Mouse (Mus musculus) forebrain, embryonic 13.5 days (tissue): Measurements from ENCODE around the gene Rcl1. TPM values are rescaled to one million over a fixed set of nuclear protein-coding genes. Genes with fewer than 3 reads are reported as not detected.

Experiments
- ATAC-seq: fragments of 200-750 bp; cut with Nextera tagmentation; 2 replicates; pipeline ENCODE4 v1.8.0; 2017
- H3K27ac ChIP-seq: fragments of 300-500 bp; sonication (generic); 2 replicates; pipeline ENCODE4 v1.5.1; 2015; ENCODE audit warnings: inconsistent platforms, mild to moderate bottlenecking, moderate library complexity
- H3K27me3 ChIP-seq: fragments of 300-500 bp; sonication (generic); 2 replicates; pipeline ENCODE4 v1.6.1; 2015; ENCODE audit warnings: mild to moderate bottlenecking, inconsistent platforms
- H3K36me3 ChIP-seq: fragments of 300-500 bp; sonication (generic); 2 replicates; pipeline ENCODE4 v1.6.1; 2015; ENCODE audit warnings: mild to moderate bottlenecking, inconsistent platforms; ENCODE audit not compliant: poor library complexity, severe bottlenecking
- H3K4me1 ChIP-seq: fragments of 300-500 bp; sonication (generic); 2 replicates; pipeline ENCODE4 v1.6.1; 2015; ENCODE audit warnings: inconsistent platforms
- H3K4me2 ChIP-seq: fragments of 300-500 bp; sonication (generic); 2 replicates; pipeline ENCODE4 v1.6.1; 2015; ENCODE audit warnings: inconsistent platforms, mild to moderate bottlenecking, moderate library complexity
- H3K4me3 ChIP-seq: fragments of 300-500 bp; sonication (generic); 2 replicates; pipeline ENCODE4 v1.5.1; 2015; ENCODE audit warnings: mild to moderate bottlenecking, inconsistent platforms
- H3K9ac ChIP-seq: fragments of 300-500 bp; sonication (generic); 2 replicates; pipeline ENCODE4 v1.6.1; 2015; ENCODE audit warnings: mild to moderate bottlenecking, inconsistent platforms
- H3K9me3 ChIP-seq: fragments of 300-500 bp; sonication (generic); replicated peaks from 2 replicates; pipeline ENCODE4 v1.6.1; 2016; ENCODE audit warnings: inconsistent platforms
- WGBS: fragments of 180-500 bp; shearing (Covaris S2); methylation state at CpG from one replicate; pipeline ENCODE4 v1.1.7; 2015; 5-methylcytosine and 5-hydroxymethylcytosine counted together
- polyA plus RNA-seq: library from polyadenylated mRNA; unstranded; fragments of >200 nt; fragmentation: Nextera tagmentation; extraction: Ambion mirVana; gene quantifications from 2 replicates; pipeline ENCODE4 v1.2.1, GENCODE M21; 2015

Gene Rcl1
- polyA plus RNA-seq, 1 experiment from 2014 or later = 37.7 TPM

DNA sequence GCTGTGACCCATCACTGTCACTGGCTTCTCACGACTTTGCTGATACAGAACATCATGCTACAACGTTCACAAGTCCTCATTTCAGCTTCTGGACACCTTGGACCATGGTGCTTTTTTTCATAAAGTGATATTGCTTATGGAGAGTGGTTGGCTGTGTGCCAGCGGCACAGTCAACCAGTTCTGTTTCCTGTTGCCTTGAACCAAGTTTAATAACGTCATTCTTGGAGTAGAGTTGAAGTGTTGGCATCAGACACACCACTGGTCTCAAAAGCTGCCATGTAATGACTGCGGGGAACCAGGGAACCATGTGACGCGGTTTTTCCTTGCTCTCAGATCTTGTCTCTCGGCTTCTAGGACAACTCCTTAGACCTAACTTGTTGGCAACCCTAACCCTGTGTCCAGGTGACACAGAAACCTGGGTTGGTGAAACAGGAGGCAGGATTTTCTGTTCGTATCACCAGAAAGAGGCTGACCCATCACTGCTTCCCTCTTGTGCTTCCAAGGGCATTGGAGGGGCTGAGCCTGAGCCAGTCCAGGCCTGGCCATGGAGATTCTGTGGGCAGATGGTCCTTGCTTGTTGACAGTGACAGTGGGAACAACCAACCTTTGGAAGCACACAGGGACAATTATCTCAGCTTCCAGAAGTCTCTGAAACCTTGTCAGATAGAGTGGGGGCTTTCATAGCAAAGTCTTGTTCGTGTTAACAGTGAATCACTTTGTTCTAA, 37.5 kb downstream of the Rcl1 start:
- Histone ChIP-seq H3K27ac (no peak overlapping the region), H3K4me2 (no peak overlapping the region)
- 94% methylated on average over 10 of the region's 10 CpGs for WGBS

DNA sequence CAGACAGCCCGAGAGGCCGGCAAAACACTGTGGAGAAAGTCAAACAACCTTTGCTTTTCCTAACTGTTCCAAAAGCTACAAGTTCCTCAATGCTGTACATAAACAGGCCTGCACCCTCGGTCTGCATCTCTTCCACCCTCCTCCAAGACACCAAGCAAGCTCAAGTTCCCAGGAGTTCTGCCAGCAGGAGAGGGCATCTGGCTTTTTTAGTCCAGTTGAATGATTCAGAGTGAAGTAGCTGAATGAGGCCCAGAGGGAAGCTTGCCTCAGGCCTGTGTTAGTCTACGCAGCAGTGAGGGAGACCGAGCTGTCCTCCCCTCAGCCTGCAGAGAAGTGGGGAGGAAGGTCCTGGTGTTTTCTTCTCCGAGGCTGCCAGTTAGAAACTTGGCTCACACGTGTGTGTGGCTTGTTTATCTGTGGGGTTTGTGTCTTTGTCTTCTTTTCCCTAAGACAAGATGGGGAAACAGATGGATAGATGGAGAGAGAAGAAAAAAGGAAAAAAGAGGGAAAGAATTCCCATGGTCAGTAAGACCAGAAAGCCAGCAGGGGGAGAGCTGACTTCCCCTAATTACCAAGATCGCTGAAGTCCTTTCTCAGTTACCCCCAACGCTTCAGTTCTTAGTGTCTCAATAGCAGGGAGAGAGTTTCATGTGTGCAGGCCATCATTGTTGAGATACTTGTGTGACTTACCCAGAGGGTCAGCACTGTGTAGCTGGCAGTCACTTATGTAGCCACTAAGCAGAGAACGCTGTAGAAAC, 38.7 kb downstream of the Rcl1 start:
- Histone ChIP-seq H3K27ac (no peak overlapping the region), H3K4me1 (no peaks in the 10 kb centered on the region), H3K9me3 (no peaks in the 10 kb centered on the region), H3K4me2 (no peak overlapping the region), H3K9ac (no peak overlapping the region), H3K27me3 (no peaks in the 10 kb centered on the region), H3K4me3 (no peak overlapping the region), H3K36me3 (peaks cover 39% of the 10 kb centered on the region)
- ATAC-seq = no peak
- 79% methylated on average over 10 of the region's 10 CpGs for WGBS

More for the DNA sequence above, 37.5 kb downstream of the Rcl1 start:
- H3K27me3 ChIP-seq = no peaks in the 10 kb centered on the region
- H3K4me3 ChIP-seq = no peak overlapping the region
- no peak overlapping the region for H3K9ac ChIP-seq
- H3K9me3 ChIP-seq = no peaks in the 10 kb centered on the region
- H3K4me1 ChIP-seq = no peaks in the 10 kb centered on the region
- no peak for ATAC-seq
- peaks cover 39% of the 10 kb centered on the region for H3K36me3 ChIP-seq

DNA sequence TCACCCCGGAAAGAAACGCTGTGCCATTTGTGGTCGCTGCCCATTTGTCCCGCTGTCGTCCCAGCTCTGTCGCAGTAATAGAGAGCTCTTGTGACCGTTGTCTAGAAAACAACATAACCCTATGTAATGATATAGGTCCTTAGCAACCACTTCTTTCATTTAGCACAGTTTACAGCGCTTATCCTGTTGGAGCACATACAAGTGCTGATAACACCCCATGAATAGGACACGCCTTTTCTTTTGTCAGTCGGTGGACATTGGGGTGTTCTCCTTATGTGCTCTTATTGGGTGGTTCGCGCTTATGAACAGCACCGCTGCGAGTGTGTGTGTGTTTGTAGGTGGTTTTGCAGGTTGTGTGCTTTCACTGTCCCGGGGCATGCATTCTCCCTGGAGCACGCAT, 39.8 kb downstream of the Rcl1 start:
- H3K9ac ChIP-seq = no peak overlapping the region
- no peak for ATAC-seq
- no peaks in the 10 kb centered on the region for H3K4me1 ChIP-seq
- no peaks in the 10 kb centered on the region for H3K27me3 ChIP-seq
- H3K36me3 ChIP-seq = peaks cover 44% of the 10 kb centered on the region
- H3K9me3 ChIP-seq = no peaks in the 10 kb centered on the region
- H3K4me2 ChIP-seq = no peak overlapping the region
- WGBS = 93% methylated on average over 16 of the region's 16 CpGs
- H3K4me3 ChIP-seq = no peak overlapping the region
- H3K27ac ChIP-seq = no peak overlapping the region

DNA sequence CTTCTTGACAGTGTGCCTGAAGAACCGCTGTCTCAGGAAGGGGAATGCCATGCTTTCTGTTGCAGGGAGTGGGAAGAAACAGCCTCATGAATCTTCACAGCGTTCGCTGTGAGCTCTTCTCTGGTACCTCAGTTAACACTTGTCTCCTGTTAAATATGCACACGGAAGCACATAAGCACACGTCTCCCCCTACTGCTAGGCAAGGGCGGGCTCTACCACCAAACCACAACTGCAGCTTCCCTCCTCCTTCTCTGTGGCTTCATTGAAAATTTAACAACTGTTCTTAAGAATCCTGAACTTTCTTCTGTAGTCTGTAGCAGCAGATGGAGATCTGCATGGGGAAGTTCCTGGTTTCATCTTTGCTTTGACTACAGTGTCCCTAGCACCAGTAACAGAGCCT, 41.1 kb downstream of the Rcl1 start:
- ATAC-seq = no peak

DNA sequence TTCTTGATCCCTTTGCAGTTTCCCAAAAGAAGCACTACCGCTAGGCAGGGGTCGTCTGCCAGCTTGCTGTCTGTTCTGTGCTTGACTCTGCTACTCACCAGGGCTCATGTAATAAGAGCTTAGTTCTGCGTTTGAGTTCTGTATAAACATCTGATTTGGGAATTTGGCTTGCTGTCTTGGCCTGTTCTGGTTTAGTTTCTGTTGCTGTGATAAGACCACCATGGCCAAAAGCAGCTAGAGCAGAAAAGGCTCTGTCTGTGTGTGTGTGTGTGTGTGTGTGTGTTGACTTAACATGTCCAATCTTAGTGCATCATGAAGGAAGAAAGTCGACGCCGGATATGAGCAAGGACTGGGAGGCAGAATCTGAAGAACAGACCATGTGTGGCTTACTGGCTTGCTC, 44.2 kb downstream of the Rcl1 start:
- no peak for ATAC-seq
- 91% methylated on average over 6 of the region's 6 CpGs for WGBS
- H3K9ac ChIP-seq = no peak overlapping the region
- H3K4me2 ChIP-seq = no peak overlapping the region
- no peak overlapping the region for H3K4me3 ChIP-seq
- no peak overlapping the region for H3K27ac ChIP-seq
- H3K9me3 ChIP-seq = no peaks in the 10 kb centered on the region
- no peaks in the 10 kb centered on the region for H3K4me1 ChIP-seq
- no peaks in the 10 kb centered on the region for H3K27me3 ChIP-seq
- peaks cover 32% of the 10 kb centered on the region for H3K36me3 ChIP-seq

More for the DNA sequence above, 41.1 kb downstream of the Rcl1 start:
- WGBS = 91% methylated on average over 6 of the region's 6 CpGs
- Histone ChIP-seq H3K4me2 (no peak overlapping the region), H3K36me3 (peaks cover 41% of the 10 kb centered on the region), H3K27me3 (no peaks in the 10 kb centered on the region), H3K9ac (no peak overlapping the region), H3K4me3 (no peak overlapping the region), H3K9me3 (no peaks in the 10 kb centered on the region), H3K4me1 (no peaks in the 10 kb centered on the region), H3K27ac (no peak overlapping the region)

DNA sequence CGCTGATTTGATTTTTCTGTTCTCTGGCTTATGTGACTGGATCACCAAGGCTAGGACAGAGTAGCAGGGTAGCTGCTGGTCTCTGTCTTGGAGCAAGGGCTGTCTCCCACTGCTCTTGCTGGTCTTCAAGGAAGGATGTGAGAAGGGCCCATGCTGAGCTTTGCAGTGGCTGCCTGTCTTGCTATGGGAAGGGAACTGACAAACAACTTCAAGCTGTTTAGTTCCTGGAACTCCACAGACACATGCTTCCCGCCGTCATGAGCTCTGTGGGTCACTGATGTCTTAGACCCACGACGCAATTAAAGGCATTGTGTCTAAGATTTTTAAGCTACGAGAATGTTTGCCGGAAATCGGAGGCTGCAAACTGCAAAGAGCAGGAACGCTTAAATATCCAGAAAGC, 45.6 kb downstream of the Rcl1 start:
- Histone ChIP-seq H3K4me1 (no peaks in the 10 kb centered on the region), H3K27ac (no peak overlapping the region), H3K4me3 (no peak overlapping the region), H3K4me2 (no peak overlapping the region), H3K36me3 (peaks cover 32% of the 10 kb centered on the region), H3K9ac (no peak overlapping the region), H3K27me3 (no peaks in the 10 kb centered on the region), H3K9me3 (no peaks in the 10 kb centered on the region)
- 86% methylated on average over 9 of the region's 9 CpGs for WGBS
- ATAC-seq = no peak

DNA sequence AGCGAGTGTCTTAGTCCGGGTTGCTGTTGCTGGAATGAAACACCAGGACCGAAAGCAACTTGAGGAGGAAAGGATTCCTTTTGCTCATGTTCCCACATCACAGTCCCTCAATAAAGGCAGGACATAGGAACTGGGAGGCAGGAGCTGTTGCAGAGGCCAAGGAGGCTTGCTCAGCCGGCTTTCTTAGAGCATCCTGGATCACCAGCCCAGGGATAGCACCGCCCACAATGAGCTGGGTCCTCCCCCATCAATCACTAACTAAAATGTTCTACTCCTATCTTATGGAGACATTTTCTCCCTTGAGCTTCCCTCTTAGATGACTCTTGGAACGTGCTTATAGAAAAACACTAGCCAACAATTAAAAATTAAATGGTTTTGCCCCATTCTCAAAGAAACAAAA, 48.4 kb downstream of the Rcl1 start:
- Histone ChIP-seq H3K36me3 (peaks cover 18% of the 10 kb centered on the region), H3K9ac (no peak overlapping the region), H3K4me1 (no peaks in the 10 kb centered on the region), H3K9me3 (no peaks in the 10 kb centered on the region), H3K4me3 (no peak overlapping the region), H3K4me2 (no peak overlapping the region), H3K27ac (no peak overlapping the region), H3K27me3 (no peaks in the 10 kb centered on the region)
- no peak for ATAC-seq
- WGBS = 74% methylated on average over 6 of the region's 6 CpGs

DNA sequence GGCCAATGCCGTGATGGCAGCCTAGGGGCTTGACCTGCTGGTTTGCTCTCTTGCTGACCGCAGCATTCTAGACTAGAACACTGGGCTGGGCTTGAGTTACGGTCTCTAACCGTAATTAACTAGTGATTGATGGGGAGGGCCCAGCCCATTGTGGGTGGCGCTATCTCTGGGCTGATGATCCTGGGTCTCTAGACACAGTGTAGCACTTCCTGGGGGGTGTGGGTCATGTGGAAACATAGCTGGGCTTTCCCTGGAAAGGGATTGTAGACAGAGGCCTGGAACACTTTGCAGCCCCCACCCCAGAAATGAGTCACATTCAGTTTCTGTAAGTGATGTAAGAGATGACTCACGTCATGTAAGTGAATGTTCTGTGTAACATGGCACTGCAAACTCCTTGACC, 48.9 kb downstream of the Rcl1 start:
- no peak overlapping the region for H3K4me2 ChIP-seq
- H3K27ac ChIP-seq = no peak overlapping the region
- no peak overlapping the region for H3K9ac ChIP-seq
- H3K9me3 ChIP-seq = no peaks in the 10 kb centered on the region
- WGBS = 79% methylated on average over 6 of the region's 6 CpGs
- no peaks in the 10 kb centered on the region for H3K4me1 ChIP-seq
- H3K27me3 ChIP-seq = no peaks in the 10 kb centered on the region
- ATAC-seq = no peak
- no peak overlapping the region for H3K4me3 ChIP-seq
- H3K36me3 ChIP-seq = peaks cover 13% of the 10 kb centered on the region

DNA sequence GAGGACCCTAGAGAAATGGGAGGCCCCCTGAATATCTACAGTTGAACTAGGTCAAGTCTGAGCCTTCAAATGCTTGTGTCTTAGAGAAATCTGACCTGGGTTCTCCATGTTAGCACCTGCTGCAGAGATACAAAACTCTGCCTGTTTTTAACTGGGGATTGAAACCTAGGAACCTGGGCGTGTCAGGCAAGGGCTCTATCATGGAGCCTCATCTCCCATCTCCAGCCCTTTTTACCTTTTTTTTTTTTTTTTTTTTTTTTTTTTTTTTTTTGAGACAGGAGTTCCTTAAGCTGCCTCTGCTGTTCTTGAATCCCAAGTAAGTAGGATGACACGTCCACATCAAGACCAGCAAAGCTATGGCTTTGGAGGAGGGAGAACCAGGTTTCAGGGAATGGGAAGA, 50.3 kb downstream of the Rcl1 start:
- no peak overlapping the region for H3K9ac ChIP-seq
- 81% methylated on average over 2 of the region's 2 CpGs for WGBS
- H3K4me1 ChIP-seq = no peaks in the 10 kb centered on the region
- no peak overlapping the region for H3K4me3 ChIP-seq
- H3K27ac ChIP-seq = no peak overlapping the region
- H3K27me3 ChIP-seq = no peaks in the 10 kb centered on the region
- ATAC-seq = no peak
- no peaks in the 10 kb centered on the region for H3K9me3 ChIP-seq
- no peak overlapping the region for H3K4me2 ChIP-seq
- H3K36me3 ChIP-seq = no peaks in the 10 kb centered on the region

DNA sequence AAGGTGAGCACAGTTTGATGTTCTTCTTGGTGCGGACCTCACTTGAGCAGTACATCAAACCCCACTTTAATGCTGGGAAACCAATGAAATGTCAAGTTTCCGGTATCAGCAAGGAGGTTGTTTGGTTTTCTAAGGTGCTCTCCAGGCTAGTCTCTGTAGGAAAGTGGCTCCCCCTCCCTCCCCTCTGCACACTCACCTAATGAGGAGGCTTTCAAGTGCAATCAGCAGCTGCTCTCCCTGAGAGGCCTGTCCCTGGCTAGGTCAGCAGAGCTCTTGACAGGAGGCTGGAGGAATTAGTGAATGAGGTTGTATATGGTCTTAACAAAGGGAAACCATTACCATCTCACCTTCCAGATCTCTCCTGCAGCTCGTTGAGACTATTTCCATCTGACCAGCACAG, 54.4 kb downstream of the Rcl1 start:
- Histone ChIP-seq H3K27ac (no peak overlapping the region), H3K36me3 (no peaks in the 10 kb centered on the region), H3K4me3 (no peak overlapping the region), H3K9me3 (no peaks in the 10 kb centered on the region), H3K4me2 (no peak overlapping the region), H3K27me3 (no peaks in the 10 kb centered on the region), H3K9ac (no peak overlapping the region), H3K4me1 (no peaks in the 10 kb centered on the region)
- ATAC-seq = no peak
- 76% methylated on average over 3 of the region's 3 CpGs for WGBS

DNA sequence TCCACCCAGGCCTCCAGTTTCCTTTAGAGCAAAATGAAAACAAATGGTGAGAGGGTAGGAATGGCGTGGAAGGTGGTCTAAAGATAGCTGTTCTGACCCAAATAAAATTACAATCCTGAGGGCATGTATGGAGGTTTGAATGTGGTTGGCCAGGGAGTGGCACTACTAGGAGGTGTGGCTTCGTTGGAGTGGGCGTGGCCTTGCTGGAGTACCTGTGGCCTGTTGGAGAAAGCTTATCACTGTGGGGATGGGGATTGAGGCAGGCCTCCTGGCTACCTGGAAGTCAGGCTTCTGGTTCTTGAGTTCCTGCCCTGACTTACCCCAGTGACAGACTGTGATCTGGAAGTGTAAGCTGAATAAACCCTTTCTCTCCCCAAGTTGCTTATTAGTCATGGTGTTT, 55.2 kb downstream of the Rcl1 start:
- Histone ChIP-seq H3K9ac (no peak overlapping the region), H3K9me3 (no peaks in the 10 kb centered on the region), H3K4me1 (no peaks in the 10 kb centered on the region), H3K4me3 (no peak overlapping the region), H3K27ac (no peak overlapping the region), H3K27me3 (no peaks in the 10 kb centered on the region), H3K36me3 (no peaks in the 10 kb centered on the region), H3K4me2 (no peak overlapping the region)
- no peak for ATAC-seq
- WGBS = 71% methylated on average over 3 of the region's 3 CpGs

DNA sequence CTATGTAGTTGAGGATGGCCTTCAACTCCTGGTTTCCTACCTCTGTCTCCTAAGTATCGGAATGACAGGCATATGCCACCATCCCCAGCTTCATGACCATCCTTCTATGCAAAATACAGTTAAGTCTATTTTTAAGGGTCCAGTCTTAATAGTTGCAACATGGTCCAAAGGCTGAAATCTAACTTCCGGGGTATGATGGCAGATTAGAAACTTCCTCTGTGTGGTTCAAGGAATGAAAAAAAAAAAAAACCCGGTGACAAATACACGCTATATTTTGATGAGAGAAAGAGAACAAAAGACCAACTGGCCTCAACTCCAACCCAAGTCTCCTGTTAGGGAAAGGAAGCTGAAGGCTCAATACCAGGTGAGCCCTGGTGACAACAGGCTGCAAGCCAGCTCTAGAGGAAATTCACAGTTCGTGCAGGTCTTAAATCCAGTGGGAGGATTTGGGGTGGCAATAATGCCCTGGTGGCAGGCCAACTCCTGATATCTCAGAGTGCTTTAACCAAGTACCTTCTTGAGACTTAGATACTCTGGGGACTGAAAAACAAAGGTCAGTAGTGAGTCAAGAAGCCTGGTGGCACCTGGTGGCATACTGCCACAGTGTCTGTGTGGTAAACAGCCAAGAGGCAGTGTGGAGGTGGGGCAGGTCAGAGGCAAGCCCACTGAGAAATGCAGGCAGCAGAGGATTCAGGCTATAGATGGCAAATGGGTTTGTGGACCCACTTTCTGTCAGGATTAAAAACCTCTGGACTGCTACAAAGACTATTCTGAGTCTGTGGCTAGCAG, 56.7 kb downstream of the Rcl1 start:
- WGBS = 94% methylated on average over 5 of the region's 5 CpGs
- no peaks in the 10 kb centered on the region for H3K36me3 ChIP-seq
- H3K4me3 ChIP-seq = no peak overlapping the region
- no peaks in the 10 kb centered on the region for H3K9me3 ChIP-seq
- H3K27me3 ChIP-seq = no peaks in the 10 kb centered on the region
- no peak overlapping the region for H3K27ac ChIP-seq
- no peaks in the 10 kb centered on the region for H3K4me1 ChIP-seq
- no peak overlapping the region for H3K4me2 ChIP-seq
- no peak overlapping the region for H3K9ac ChIP-seq
- ATAC-seq = no peak
